Mouse (Mus musculus) inflammation-experienced regulatory T-cells, adult 6 months (primary cell): ENCODE measurements around the gene Parm1. TPM values are rescaled to one million over a fixed set of nuclear protein-coding genes. Genes with fewer than 3 reads are reported as not detected.

Experiments
- ATAC-seq: one replicate; pipeline ENCODE4 v1.8.0; 2017
- polyA plus RNA-seq, 3 experiments: library from polyadenylated mRNA; unstranded; fragments of 100-300 nt; shearing (Covaris generic); gene quantifications; one replicate each; pipeline ENCODE4 v1.2.1; 2017

The Parm1 gene
- polyA plus RNA-seq, 3 experiments from 2014 or later = 0.07 TPM; not detected in 2

DNA sequence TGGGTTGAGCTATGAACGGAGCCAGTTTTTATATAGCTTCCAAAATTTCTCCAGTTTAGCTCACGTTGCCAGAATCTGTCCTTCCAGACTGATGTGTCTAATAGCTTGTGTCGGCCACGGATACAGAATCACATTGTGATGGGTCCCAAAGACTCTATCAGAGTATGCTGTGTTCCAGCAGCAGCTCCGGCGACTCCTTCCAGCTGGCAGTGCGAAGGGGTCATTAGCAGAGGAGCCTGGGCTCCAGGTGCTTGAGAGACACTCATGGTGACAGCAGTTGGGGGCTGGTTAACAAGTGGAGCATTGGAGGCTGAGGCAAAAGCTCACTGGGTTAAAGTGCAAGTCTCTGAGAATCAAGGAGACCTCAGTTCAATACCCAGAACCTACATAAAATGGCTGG, 61.5 kb downstream of the Parm1 start:
- ATAC-seq = no peak

GRCm38 (mm10) chr5:91581799-91582198, 64.4 kb downstream of the Parm1 start:
- no peak for ATAC-seq

DNA sequence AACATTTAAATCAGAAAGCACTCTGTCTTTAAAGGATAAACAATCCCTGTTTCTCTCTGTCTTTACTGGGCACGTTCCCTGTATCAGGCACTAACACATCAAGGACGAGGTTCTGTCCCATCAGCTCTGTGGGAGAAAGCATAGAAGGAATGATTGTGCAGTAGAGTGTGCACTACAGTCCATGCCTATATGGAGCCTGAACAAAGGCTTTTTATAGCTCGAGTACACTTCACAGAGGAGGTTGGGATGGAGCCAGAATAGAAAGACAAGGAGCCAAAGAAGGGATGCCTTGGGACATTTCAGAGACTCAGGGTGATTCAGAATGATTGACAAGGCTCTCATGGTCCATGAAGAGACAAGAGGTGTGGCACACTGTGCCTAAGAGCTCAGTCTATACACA, 68.8 kb downstream of the Parm1 start:
- no peak for ATAC-seq

GRCm38 (mm10) chr5:91594083-91594482, 76.7 kb downstream of the Parm1 start:
- no peak for ATAC-seq

- ATAC-seq = no peak
Measured at GRCm38 (mm10) chr5:91597216-91597615, 79.8 kb downstream of the Parm1 start.

GRCm38 (mm10) chr5:91599801-91600200, 82.4 kb downstream of the Parm1 start:
- ATAC-seq = no peak

- no peak for ATAC-seq
Measured at GRCm38 (mm10) chr5:91603347-91603746, 85.9 kb downstream of the Parm1 start.

DNA sequence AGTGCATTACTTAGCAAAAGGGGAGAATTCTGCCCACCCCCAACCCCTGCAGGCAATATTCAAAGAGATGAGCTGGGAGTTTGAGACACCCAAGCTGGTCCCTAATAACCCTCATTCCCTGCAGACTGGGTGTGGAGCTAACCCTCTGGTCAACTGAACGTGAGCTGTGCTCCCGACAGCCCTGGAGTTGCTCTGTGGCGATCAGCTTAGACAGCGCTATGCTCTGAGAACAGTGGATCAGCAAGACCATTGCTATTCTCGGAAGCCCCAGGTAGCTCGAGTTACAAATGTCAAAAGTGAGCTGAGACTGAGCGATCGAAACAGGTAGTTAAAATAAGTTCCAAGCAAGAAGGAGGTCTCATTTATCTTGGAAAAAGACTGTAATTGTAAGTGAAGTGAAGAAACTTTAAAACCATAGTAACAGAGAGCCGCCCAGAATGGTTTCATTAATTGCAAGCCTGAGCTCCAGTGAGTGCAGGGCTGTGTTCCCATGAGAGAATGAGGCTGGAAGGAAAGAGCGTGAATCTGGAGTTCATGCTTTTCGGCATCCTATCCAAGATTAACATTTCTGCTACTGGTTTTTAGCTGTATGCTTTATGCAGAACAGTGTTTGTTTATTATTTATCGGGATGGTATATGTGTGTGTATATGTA, 86.5 kb downstream of the Parm1 start:
- no peak for ATAC-seq

- no peak for ATAC-seq
Measured at GRCm38 (mm10) chr5:91607234-91607633, 89.8 kb downstream of the Parm1 start.

DNA sequence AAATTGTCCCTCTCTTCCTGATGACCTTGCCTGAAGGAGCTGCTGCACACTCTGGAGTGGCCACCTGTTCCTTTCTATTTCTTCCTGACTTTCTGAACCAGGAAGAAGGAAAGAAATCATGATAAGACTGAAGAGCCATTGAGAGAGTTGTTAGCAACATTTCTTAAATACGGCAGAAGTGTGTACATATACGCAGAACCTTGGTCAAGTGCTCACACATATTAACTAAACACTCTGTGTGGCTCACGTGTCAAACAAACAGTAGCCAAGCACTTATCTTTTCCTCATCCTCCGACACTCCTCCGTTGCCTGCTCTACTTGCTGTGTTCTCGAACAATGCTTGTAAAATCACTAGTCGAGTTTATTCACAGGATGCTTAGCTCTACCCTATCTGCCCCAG, 90.4 kb downstream of the Parm1 start:
- ATAC-seq = no peak

DNA sequence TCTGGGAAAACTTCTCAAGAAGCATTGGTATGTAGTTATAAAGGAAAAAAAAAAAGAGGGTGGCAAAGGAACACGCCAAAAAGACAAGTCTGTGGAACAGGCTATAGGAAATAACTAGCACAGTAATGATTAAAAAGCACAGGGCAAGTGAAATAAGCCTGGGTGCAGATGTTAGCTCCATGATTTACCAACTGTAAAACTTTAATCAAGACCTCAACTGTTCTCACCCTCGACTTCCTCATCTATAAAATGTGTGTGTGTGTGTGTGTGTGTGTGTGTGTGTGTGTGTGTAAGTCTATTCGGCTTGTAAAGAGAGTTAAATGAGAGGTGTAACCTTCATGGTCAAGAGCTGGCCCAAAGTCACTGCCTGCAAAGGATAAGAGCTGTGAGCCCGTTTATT, 91.6 kb downstream of the Parm1 start:
- no peak for ATAC-seq

- ATAC-seq = no peak
Measured at GRCm38 (mm10) chr5:91609511-91610300, 92.3 kb downstream of the Parm1 start.

GRCm38 (mm10) chr5:91610499-91610898, 93.1 kb downstream of the Parm1 start:
- ATAC-seq = no peak

- no peak for ATAC-seq
Measured at GRCm38 (mm10) chr5:91611589-91611988, 94.2 kb downstream of the Parm1 start.

DNA sequence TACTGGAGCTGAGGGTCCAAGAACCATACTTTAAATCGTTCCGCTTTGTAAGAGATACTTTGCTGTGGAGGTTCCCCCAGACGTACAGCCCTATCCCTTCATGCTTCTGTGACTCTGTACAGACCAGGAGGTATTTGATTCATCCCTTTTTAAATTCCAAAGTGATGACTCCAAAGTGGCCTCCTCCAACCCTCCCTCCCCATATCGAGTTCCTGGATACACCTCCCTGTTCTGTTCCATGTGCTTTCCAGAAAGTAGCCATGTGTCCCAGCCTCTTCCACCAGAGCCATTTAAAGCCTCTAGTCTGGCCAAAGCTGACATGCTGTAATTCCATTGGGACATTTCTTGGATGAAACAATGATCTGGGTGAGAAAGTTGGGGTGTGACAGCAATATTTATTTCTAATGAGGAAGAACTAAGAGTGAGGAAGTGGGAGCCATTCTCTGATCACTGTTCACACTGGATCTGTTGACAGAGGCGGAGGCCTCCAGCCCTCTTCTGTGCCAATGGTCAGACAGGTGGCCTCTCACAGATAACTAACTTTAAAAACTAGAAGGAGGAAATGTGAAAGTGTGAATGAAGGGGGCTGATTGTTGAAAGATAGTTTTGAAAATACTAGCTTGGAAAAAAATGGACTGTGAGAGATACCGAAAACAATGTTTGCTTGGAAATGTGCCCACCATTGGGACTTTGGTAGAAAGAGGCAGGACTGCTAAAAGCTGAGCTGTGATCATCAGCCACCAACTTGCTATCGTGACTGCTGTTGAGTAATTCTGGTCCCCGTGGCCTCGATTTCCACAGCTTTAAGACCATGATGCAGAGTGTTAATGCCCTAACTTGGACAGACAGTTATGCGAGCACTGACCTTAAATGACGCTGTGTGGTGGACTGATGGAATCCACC, 100.2 kb downstream of the Parm1 start:
- no peak for ATAC-seq

DNA sequence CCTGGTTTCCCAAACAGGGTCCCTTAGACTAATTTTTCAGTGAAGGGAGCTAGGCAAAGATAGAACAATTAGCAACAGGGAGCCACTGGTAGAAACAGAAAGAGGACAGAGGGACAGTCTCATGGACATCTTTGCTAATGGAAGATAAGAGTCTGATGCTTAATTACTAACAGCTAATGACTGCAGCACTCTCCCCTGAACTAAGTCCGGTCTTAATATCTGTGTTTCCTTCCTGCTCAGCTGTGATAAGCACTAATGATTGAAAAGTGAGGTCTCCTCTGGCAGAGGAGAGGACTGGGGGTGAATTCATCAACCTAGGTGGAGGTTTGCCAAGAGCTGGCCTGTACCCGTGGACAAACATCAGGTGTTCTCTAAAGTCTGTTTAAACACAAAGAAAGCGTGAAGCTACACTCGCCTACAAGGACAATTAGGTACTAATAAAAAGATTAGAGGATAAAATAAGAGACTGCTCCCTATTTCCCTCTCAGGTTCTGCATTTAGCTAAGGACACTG, 101.3 kb downstream of the Parm1 start:
- ATAC-seq = no peak

DNA sequence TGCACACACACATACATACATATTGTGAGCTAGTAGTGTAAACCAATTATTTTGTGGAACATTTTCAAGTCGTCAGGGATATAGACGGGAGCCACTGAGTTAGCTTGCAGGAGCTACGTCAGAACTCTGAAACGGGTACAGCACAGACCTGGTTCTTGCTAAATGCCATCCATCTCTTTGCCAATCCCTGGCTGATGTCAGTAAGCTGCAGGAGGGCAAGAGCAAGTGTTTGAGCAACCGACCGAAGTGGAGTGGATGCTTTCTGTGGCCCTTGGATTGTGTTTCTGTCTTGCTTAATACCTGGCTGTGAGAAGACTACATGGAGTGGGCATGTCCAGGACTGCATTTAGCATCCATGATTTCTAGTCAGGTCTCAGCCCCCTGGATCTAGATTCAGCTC, 103.8 kb downstream of the Parm1 start:
- no peak for ATAC-seq

DNA sequence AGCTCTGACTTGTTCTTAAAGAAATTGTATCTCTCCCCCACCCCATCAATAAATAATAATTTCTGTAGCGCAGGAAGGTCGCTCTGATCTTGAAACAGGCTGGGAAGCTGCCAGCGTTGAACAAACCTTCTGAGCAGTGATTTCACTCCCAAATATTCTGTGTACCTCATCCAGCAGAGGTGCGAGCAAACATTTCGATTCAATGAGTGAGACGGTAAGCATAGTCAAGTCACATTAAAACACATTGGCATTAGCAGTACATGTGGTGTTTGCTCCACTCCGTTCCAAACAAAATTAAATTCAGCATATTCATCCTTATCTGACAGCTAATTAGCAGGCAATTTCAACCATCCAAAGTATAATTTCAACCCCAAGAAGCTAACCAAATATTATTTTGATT, 109.4 kb downstream of the Parm1 start:
- ATAC-seq = no peak

DNA sequence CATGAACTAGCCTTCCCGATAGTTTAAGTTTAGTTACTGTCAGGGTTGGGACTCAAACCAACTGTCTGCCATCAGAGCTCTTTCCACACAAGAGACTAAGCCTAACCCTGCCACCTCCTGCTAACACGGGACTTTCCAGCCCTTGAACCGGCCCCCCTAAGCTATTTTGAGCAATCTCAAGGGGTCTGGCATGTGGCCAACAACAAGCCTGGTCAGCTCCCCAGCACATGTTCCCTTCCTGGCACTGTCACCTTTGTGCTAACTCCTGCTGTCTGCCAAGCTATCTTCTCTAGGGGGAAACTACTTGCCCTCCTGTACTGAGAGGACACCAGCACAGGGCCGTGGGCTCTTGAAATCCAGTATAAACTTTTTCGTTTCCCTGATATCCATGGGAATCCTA, 112.1 kb downstream of the Parm1 start:
- ATAC-seq = no peak

GRCm38 (mm10) chr5:91651330-91651729, 133.9 kb downstream of the Parm1 start:
- ATAC-seq = no peak

DNA sequence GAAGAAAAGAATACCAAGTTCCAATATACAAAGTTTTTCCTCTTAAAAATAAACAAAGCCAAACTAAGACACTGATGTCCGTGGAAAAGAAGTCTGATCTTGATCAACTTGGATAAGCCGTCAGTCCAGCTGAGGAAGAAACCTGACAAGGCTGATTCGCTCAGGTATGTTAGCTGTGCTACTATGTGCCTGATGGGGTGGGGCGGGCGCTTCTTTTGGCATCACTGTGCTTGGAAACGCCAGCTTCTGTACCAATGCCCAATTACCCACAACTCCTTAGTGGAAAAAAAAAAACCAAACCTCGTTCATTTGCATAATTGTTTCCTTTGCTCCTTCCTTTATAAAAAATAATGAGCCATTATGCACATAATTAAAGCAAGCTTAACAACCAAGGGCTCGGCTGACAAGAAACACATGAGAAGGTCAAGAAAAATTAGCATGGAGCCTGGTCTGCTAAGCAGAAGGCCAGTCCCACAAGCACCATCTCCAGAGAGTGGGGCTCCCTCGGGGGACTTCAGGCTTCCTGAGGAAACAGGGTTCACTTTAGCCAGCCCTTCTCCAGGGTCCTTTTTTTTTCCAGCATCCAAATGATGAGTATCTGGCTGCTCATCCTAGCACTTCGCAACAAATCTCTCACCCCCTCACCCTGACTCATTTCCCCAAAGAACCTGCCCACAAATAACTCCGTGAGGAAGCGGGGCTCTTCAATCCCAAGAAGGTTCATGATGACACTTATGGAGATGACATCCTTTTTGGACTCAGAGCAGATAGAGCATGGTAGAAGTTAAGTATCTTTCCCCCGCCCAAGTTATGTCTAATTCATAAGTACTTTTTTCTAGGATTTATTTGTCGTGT, 135.9 kb downstream of the Parm1 start:
- no peak for ATAC-seq
